Mouse (Mus musculus): ENCODE data around the gene Slit1. TPM values are rescaled to one million over a fixed set of nuclear protein-coding genes. Genes with fewer than 3 reads are reported as not detected.

Slit1 gene
- polyA plus RNA-seq, 1 experiment = not detected

GRCm38 (mm10) chr19:41763870-41764660 is 20.6 kb upstream of the Slit1 start:
- Histone ChIP-seq H3K27ac (ENCODE audit: insufficient read depth, low read depth, low read length) (no peak overlapping the region), H3K4me3 (ENCODE audit: insufficient read depth, low read depth, low read length) (no peak overlapping the region), H3K4me1 (ENCODE audit: control insufficient read depth, insufficient read depth, low read length) (no peaks in the 10 kb centered on the region; the same call in 1 of the 2 replicates)
- TF ChIP-seq CTCF (IDR thresholded peaks at IDR 0.05; ENCODE audit: insufficient read depth, low read depth, low read length) (no peak), POLR2A (IDR thresholded peaks at IDR 0.05; ENCODE audit: insufficient read depth, low read depth, low read length) (no peak)
- WGBS = 31% methylated on average over 12 of the region's 12 CpGs

- H3K4me3 ChIP-seq (ENCODE audit: insufficient read depth, low read depth, low read length) = no peak overlapping the region
- TF ChIP-seq POLR2A (IDR thresholded peaks at IDR 0.05; ENCODE audit: insufficient read depth, low read depth, low read length) (no peak), CTCF (IDR thresholded peaks at IDR 0.05; ENCODE audit: insufficient read depth, low read depth, low read length) (peak; percentile 52; the same call in 1 of the 2 replicates)
- no peak overlapping the region for H3K27ac ChIP-seq (ENCODE audit: insufficient read depth, low read depth, low read length)
- WGBS = 74% methylated on average over 9 of the region's 9 CpGs
- H3K4me1 ChIP-seq (ENCODE audit: control insufficient read depth, insufficient read depth, low read length) = no peaks in the 10 kb centered on the region
Measured at GRCm38 (mm10) chr19:41761529-41761928, 18.1 kb upstream of the Slit1 start.

- 87% methylated on average over 6 of the region's 6 CpGs for WGBS
- no peaks in the 10 kb centered on the region for H3K4me1 ChIP-seq (ENCODE audit: control insufficient read depth, insufficient read depth, low read length)
- H3K27ac ChIP-seq (ENCODE audit: insufficient read depth, low read depth, low read length) = no peak overlapping the region
- no peak overlapping the region for H3K4me3 ChIP-seq (ENCODE audit: insufficient read depth, low read depth, low read length)
- no peak for TF ChIP-seq POLR2A (IDR thresholded peaks at IDR 0.05; ENCODE audit: insufficient read depth, low read depth, low read length)
- no peak for TF ChIP-seq CTCF (IDR thresholded peaks at IDR 0.05; ENCODE audit: insufficient read depth, low read depth, low read length)
Measured at GRCm38 (mm10) chr19:41759765-41760164, 16.3 kb upstream of the Slit1 start.

GRCm38 (mm10) chr19:41759270-41759669 is 15.8 kb upstream of the Slit1 start:
- WGBS = 76% methylated on average over 5 of the region's 5 CpGs
- TF ChIP-seq CTCF (IDR thresholded peaks at IDR 0.05; ENCODE audit: insufficient read depth, low read depth, low read length) = no peak
- TF ChIP-seq POLR2A (IDR thresholded peaks at IDR 0.05; ENCODE audit: insufficient read depth, low read depth, low read length) = no peak
- H3K27ac ChIP-seq (ENCODE audit: insufficient read depth, low read depth, low read length) = no peak overlapping the region
- H3K4me3 ChIP-seq (ENCODE audit: insufficient read depth, low read depth, low read length) = no peak overlapping the region
- peaks cover 3% of the 10 kb centered on the region for H3K4me1 ChIP-seq (ENCODE audit: control insufficient read depth, insufficient read depth, low read length)

GRCm38 (mm10) chr19:41754760-41755159 is 11.3 kb upstream of the Slit1 start:
- Histone ChIP-seq H3K4me3 (ENCODE audit: insufficient read depth, low read depth, low read length) (no peak overlapping the region), H3K4me1 (ENCODE audit: control insufficient read depth, insufficient read depth, low read length) (peaks cover 3% of the 10 kb centered on the region), H3K27ac (ENCODE audit: insufficient read depth, low read depth, low read length) (no peak overlapping the region)
- TF ChIP-seq CTCF (IDR thresholded peaks at IDR 0.05; ENCODE audit: insufficient read depth, low read depth, low read length) = no peak
- TF ChIP-seq POLR2A (IDR thresholded peaks at IDR 0.05; ENCODE audit: insufficient read depth, low read depth, low read length) = no peak
- WGBS = 49% methylated on average over 15 of the region's 15 CpGs

- Histone ChIP-seq H3K4me1 (ENCODE audit: control insufficient read depth, insufficient read depth, low read length) (peaks cover 8% of the 10 kb centered on the region), H3K4me3 (ENCODE audit: insufficient read depth, low read depth, low read length) (no peak overlapping the region), H3K27ac (ENCODE audit: insufficient read depth, low read depth, low read length) (no peak overlapping the region)
- WGBS = 94% methylated on average over 11 of the region's 11 CpGs
- TF ChIP-seq POLR2A (IDR thresholded peaks at IDR 0.05; ENCODE audit: insufficient read depth, low read depth, low read length) (no peak), CTCF (IDR thresholded peaks at IDR 0.05; ENCODE audit: insufficient read depth, low read depth, low read length) (no peak)
Measured at GRCm38 (mm10) chr19:41751906-41752305, 8.4 kb upstream of the Slit1 start.

GRCm38 (mm10) chr19:41747436-41747835 is 4.0 kb upstream of the Slit1 start:
- 72% methylated on average over 14 of the region's 14 CpGs for WGBS
- Histone ChIP-seq H3K4me3 (ENCODE audit: insufficient read depth, low read depth, low read length) (no peak overlapping the region), H3K4me1 (ENCODE audit: control insufficient read depth, insufficient read depth, low read length) (peaks cover 19% of the 10 kb centered on the region), H3K27ac (ENCODE audit: insufficient read depth, low read depth, low read length) (no peak overlapping the region)
- TF ChIP-seq CTCF (IDR thresholded peaks at IDR 0.05; ENCODE audit: insufficient read depth, low read depth, low read length) = no peak
- TF ChIP-seq POLR2A (IDR thresholded peaks at IDR 0.05; ENCODE audit: insufficient read depth, low read depth, low read length) = no peak

- peaks cover 24% of the 10 kb centered on the region for H3K4me1 ChIP-seq (ENCODE audit: control insufficient read depth, insufficient read depth, low read length)
- TF ChIP-seq CTCF (IDR thresholded peaks at IDR 0.05; ENCODE audit: insufficient read depth, low read depth, low read length) (no peak), POLR2A (IDR thresholded peaks at IDR 0.05; ENCODE audit: insufficient read depth, low read depth, low read length) (no peak)
- no peak overlapping the region for H3K27ac ChIP-seq (ENCODE audit: insufficient read depth, low read depth, low read length)
- no peak overlapping the region for H3K4me3 ChIP-seq (ENCODE audit: insufficient read depth, low read depth, low read length)
- 57% methylated on average over 15 of the region's 15 CpGs for WGBS
Measured at GRCm38 (mm10) chr19:41745941-41746557, 2.6 kb upstream of the Slit1 start.

GRCm38 (mm10) chr19:41738896-41739295 is 4.6 kb downstream of the Slit1 start:
- TF ChIP-seq POLR2A (IDR thresholded peaks at IDR 0.05; ENCODE audit: insufficient read depth, low read depth, low read length) (no peak), CTCF (IDR thresholded peaks at IDR 0.05; ENCODE audit: insufficient read depth, low read depth, low read length) (no peak)
- Histone ChIP-seq H3K27ac (ENCODE audit: insufficient read depth, low read depth, low read length) (no peak overlapping the region), H3K4me1 (ENCODE audit: control insufficient read depth, insufficient read depth, low read length) (peaks cover 36% of the 10 kb centered on the region), H3K4me3 (ENCODE audit: insufficient read depth, low read depth, low read length) (no peak overlapping the region)
- WGBS = 44% methylated on average over 4 of the region's 4 CpGs
